Mouse (Mus musculus): ENCODE measurements around the gene Cops3. TPM values are rescaled to one million over a fixed set of nuclear protein-coding genes. Genes with fewer than 3 reads are reported as not detected.
"Not testable (repeated sequence)": the region's sequence is repeated elsewhere in the genome, so short reads cannot be mapped to it uniquely, and the experiment has no call there.

The Cops3 gene
- total RNA-seq (2021), result 10 to 100 TPM; 85.3 to 89.1 TPM
- long read RNA-seq, experiment 1, transcript Cops3-201 (12 exons, 1,646 nt), result major isoform, 63 of 73 reads
- long read RNA-seq, experiment 1, partial matches to known transcripts, result 2 of 73 reads
- long read RNA-seq, experiment 1, other reads (novel, unspliced or antisense), result 7 of 73 reads
- long read RNA-seq, experiment 2, transcript Cops3-201 (12 exons, 1,646 nt), result major isoform, 50 of 59 reads
- long read RNA-seq, experiment 2, partial matches to known transcripts, result 4 of 59 reads
- long read RNA-seq, experiment 2, other reads (novel, unspliced or antisense), result 5 of 59 reads

- DNase-seq (ENCODE audit: low spot score), result peak; percentile 96
Measured at GRCm38 (mm10) chr11:59839459-59840126, at the start of gene Cops3. Cops3 (minus strand) TSS chr11:59839838.

GRCm38 (mm10) chr11:59888151-59888550, 48.5 kb upstream of the Cops3 start:
- no peak for DNase-seq (ENCODE audit: low spot score)

DNA sequence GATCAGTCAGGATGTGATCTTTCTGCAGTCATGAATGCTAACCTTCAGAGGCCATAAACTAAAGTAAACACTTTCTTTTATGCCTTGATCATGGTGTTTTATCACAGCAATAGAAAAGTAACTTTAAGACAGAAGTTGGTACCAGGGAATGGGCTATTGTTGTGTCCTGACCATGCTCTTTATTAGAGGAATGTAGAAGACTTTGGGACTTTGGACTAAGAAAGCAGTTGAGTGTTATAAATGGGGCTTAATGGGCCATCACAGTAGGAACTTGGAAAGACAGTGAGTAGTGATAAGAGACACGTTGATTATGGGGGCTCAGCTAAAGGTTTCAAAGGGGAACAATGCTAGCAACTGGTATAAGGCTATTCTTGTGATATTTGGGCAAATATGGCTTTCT, 47.3 kb upstream of the Cops3 start:
- DNase-seq (ENCODE audit: low spot score), result no peak

DNA sequence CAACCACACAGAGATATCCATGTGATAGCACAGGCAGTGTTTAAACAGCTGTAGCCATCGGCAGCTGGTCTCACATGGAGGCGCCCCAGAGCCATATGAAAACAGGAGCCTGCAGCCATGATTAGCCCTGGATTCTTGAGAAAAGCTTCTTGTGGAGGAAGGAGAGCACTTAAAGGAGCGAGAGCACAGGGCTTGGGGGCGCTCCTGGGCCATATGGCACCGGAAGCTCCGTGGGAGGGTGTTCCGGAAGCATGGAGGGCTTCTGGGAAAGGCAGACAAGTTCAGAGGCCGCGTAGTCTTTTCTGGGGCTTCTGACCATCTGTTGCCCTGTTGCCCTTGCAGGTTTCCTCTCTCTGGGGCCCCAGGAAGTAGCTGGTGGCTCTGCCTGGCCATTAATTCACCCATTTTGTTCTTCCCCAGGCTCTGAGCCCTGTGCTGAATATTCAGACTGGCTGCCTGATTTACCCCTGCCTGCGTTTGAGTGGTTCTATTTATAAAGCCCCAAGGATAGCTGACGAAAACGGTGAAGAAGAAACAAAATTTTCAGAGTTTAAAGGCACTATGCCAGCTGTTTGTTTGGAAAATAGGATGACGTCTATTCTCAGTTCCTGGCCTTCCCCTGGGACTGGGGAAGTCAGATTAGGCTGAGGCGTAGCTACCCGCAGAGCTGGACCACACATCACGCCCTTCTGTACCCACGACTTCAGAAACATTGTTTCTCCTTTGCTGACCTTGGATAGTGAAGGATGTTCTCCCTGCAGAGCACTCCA, 45.8 kb upstream of the Cops3 start:
- DNase-seq (ENCODE audit: low spot score), result peak; percentile 23

GRCm38 (mm10) chr11:59880031-59880430, 40.4 kb upstream of the Cops3 start:
- DNase-seq (ENCODE audit: low spot score), result peak; percentile 77

DNA sequence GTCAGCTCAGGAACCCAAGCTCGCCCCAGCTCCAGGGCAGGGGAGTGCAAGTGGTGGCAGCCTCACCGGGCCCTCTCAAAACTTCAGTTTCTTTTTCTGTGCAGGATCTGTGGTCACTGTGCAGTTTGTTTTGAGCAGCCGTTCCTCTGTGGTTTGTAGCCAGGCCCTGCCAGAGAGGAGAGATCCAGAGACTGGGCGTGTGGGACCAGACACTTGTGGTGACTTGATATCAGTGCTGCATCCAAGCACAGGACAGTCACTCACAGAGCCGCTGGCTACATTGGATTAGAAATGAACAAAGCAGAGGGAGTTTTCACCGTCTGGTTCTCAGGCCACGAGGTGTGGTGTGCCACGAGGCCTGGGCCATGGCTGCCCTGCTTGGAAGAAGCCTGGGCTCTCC, 32.5 kb upstream of the Cops3 start:
- no peak for DNase-seq (ENCODE audit: low spot score)

- no peak for DNase-seq (ENCODE audit: low spot score)
Measured at GRCm38 (mm10) chr11:59864316-59864715, 24.7 kb upstream of the Cops3 start.

- DNase-seq (ENCODE audit: low spot score), result no peak
Measured at GRCm38 (mm10) chr11:59860467-59860866, 20.8 kb upstream of the Cops3 start.

DNA sequence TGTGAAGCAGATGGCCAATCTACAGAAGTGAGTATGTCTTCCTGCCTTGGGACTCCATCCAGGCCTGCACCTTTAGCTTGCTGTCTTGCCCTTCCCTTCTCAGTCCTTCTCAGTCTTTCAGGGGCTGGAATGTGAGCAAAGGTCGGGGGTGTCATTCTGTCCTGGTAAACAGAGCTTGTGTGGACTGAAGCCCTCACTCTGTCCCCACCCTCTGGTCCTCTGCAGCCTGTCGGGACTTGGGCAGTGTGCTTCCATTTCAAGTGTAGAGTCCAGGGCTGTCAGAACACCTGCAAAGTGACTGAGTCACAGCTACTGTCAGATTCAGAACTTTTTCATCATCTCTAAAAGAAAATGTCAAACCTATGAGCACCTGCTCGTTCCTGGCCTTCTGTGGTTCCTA, 13.2 kb upstream of the Cops3 start:
- DNase-seq (ENCODE audit: low spot score), result no peak

GRCm38 (mm10) chr11:59847891-59848884, 8.6 kb upstream of the Cops3 start:
- peak; percentile 70 for DNase-seq (ENCODE audit: low spot score)

GRCm38 (mm10) chr11:59847131-59847530, 7.5 kb upstream of the Cops3 start:
- peak; percentile 42 for DNase-seq (ENCODE audit: low spot score)

DNA sequence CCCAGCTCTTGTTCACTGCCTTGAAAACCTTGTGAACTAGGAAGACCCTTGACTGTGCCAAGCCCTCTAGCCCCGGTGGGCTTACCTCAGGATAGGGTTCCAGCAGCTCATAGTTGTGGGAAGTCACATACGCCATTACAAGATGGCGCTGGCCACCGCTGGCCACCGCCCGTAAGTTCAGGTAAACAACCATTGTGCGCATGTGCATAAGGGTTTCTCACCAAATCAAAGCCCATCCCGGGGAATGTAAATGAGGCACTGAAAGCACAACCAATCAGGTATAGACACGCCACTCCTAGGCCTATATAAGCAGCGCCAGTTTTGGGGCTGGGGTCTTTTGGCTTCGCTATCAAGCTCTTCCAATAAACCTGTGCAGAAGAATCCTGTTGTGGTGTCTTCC, 6.7 kb upstream of the Cops3 start:
- no peak for DNase-seq (ENCODE audit: low spot score)

DNA sequence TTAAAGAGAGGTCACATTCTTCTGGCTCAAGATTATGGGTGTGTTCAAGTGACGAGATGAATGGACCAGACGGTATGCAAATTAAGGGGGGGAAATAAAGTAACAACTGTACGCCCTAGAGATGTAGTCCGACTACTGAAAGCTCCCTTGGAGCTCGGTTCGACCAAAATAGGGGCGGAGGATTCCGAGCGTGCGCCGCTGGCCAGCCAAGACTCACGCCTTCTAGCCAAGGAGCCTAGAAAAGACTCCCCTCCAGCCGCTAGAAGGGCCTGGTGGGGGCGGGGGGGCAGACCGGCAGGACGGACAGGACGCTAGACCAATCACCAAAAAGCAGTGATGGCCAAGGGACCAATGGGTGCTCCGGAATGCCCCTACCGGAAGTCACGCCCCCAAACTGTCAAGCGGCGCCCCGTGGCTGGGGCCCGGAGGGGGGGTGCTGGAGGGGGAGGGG, 605 bp downstream of the Cops3 start, which contains the start of gene Nt5m:
Nt5m (plus strand) TSS at position 440 of the 451 bp plus-strand sequence.
- peak; percentile 96 for DNase-seq (ENCODE audit: low spot score)

DNA sequence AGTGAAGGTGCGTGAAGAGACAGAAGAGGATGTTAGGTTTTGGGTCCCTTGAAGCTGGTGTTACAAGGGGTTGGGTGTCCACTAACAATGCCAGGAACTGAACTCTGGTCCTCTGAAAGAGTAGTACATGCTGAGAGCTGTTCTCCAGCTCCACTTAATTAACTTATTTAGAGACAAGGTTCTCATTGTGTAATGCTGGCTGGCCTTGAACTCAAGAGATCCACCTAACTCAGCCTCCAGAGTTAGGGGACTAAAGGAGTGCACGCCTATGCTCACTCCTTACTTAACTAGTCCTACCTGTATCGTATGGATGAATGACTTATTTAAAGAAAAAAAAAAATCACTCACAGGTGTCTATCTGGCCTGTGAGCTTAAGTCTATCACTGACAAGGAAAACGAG, 1.2 kb downstream of the Cops3 start:
- DNase-seq (ENCODE audit: low spot score), result no peak

GRCm38 (mm10) chr11:59837789-59838188, 1.8 kb downstream of the Cops3 start:
- not testable (repeated sequence) for DNase-seq (ENCODE audit: low spot score)

- DNase-seq (ENCODE audit: low spot score), result no peak
Measured at GRCm38 (mm10) chr11:59821625-59822024, 18.0 kb downstream of the Cops3 start.

GRCm38 (mm10) chr11:59817916-59818315, 21.7 kb downstream of the Cops3 start:
- DNase-seq (ENCODE audit: low spot score), result no peak

GRCm38 (mm10) chr11:59815482-59816065, 24.1 kb downstream of the Cops3 start:
- no peak for DNase-seq (ENCODE audit: low spot score)

DNA sequence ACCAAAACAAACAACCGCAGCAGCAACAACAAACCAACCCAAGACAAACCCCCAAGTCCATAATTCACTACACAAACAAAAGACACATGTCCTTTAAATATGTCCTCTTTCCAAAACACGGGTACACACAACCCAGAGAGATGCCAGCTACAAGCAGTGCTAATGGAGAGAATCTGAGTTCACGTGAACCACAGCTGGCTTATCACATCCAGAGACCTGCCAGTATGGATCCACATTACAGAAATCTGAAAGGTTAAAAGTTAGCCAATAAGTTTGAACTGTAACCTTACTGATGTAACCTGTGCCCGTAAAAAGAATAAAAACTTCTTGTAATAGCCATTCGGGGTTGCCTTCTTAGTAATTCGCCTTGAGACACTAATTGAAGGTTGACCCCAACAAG, 24.7 kb downstream of the Cops3 start:
- no peak for DNase-seq (ENCODE audit: low spot score)

DNA sequence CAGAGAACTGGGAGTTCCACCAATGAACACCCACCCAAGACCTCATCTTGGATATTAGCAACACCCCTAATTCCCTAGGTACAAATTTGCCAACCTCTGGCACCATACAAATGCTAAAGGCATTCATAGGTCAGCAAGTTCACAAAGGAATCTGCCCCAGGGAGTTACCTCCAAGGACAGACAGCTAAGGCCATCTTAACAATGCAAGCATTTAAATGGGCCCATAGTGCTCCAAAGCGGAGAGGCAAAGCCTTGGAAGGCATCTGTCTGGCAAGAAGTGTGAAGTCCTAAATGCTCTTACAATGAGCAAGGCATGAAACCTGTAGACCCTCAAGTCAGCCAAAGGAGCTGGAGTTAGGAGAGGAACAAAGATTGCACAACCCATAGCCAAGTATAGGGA, 25.3 kb downstream of the Cops3 start:
- no peak for DNase-seq (ENCODE audit: low spot score)

GRCm38 (mm10) chr11:59813276-59813675, 26.4 kb downstream of the Cops3 start:
- DNase-seq (ENCODE audit: low spot score), result no peak
